Mouse (Mus musculus): ENCODE data around the gene Ccpg1. TPM values are rescaled to one million over a fixed set of nuclear protein-coding genes. Genes with fewer than 3 reads are reported as not detected.
A peak's percentile ranks its signal among the peaks of the same experiment; 100 is the strongest.

Gene Ccpg1
- polyA plus RNA-seq, 1 experiment from 2014 or later, result 52.3 TPM

DNA sequence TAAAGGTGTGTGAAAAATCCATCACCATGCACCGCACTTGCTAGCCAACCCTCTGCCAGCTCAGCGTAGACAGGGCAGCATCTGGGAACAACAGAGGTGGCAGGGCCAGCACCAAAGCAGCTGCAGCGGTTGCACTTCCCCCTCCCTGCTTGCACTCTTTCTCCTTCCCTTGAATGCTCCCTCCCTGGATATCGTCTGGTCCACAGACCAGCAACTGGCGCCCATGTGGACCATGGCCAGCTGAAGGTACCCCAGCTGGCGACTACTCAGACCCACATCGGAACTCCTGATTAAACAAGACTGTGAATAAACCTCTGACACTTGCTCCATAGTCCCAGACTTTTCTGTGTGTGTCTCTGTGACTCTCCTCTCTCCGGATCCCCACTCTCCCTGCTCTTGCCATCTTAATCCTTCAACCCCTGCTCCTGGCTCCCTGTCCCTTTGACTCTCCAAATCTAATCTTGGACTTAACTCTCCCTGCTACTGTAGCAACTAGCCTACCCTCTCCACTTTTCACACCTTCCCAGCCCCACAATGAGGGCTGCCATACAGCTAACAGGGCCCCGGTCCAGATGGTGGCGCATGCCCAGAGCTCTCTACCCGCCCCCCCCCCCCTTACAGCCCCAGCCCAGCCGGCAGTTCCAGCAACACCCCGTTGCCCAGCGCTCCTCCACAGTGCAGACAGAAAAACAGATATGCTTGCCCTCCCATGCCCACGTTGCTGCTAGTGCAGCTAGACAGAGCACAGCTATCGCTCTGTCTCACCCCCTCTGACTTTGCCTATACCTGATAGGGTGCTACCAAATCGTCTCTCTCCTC is 40.8 kb downstream of the Ccpg1 start:
- Histone ChIP-seq H3K27ac (ENCODE audit: low read length) (no peak overlapping the region), H3K27me3 (ENCODE audit: control insufficient read depth, insufficient read depth, low read depth, low read length) (no peaks in the 10 kb centered on the region), H3K9me3 (replicated peaks; ENCODE audit: control insufficient read depth, low read length, poor library complexity, severe bottlenecking) (no peaks in the 10 kb centered on the region), H3K36me3 (ENCODE audit: control insufficient read depth, insufficient read depth, low read length) (peaks cover 9% of the 10 kb centered on the region; the same call in 1 of the 2 replicates), H3K4me3 (ENCODE audit: low read depth, low read length) (no peak overlapping the region), H3K4me1 (ENCODE audit: control insufficient read depth, insufficient read depth, low read length) (no peaks in the 10 kb centered on the region), H3K4me2 (ENCODE audit: low read length) (no peak overlapping the region; the same call in 1 of the 2 replicates), H3K9ac (ENCODE audit: low read depth, low read length) (no peak overlapping the region)
- peak; percentile 62 for ATAC-seq
- 18% methylated on average over 17 of the region's 17 CpGs for WGBS

DNA sequence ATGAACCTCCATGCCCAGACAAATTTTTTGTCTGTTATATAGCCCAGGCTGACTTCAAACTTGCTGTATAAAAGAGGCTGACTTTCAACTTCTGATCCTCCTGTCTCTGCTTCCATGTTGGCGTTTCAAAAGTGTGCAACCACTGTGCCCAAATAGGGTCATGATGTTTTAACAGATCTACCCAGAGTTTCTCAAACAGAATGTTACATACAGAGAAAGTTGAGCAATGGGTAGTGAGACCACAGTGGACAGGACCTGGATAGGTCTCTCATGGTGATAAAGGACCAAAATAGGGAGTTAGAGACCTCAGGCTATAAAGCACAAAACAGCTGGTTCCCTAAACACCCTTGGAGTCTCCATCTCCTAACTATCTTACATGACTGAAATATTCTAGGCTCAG is 45.2 kb downstream of the Ccpg1 start:
- ATAC-seq, result no peak
- 92% methylated on average over 1 of the region's 1 CpGs for WGBS
- no peaks in the 10 kb centered on the region for H3K9me3 ChIP-seq (replicated peaks; ENCODE audit: control insufficient read depth, low read length, poor library complexity, severe bottlenecking)

DNA sequence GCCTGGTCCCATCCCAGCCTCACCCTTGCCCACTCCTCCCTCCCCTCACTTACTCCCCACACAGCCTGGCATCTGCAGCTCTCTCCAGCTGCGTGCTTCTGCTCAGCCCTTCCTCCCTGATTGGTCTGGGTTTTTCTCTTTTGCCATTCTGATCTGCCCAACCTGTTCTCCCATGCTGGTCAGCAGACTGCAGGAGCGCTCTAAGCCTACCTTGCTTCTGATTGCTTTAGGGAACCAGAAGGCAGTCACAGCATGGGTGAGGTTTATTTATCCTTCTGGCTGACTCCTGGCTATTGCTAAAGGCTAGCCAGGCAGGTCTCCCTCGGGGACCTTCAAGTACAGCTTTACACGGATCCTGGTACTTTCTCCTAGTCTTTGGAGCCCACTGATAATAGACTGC is 46.2 kb downstream of the Ccpg1 start:
- WGBS, result 77% methylated on average over 4 of the region's 4 CpGs

More for the DNA sequence above, 45.2 kb downstream of the Ccpg1 start:
- no peak overlapping the region for H3K4me2 ChIP-seq (ENCODE audit: low read length)
- H3K4me1 ChIP-seq (ENCODE audit: control insufficient read depth, insufficient read depth, low read length), result no peaks in the 10 kb centered on the region
- peaks cover 12% of the 10 kb centered on the region for H3K36me3 ChIP-seq (ENCODE audit: control insufficient read depth, insufficient read depth, low read length)
- no peak overlapping the region for H3K9ac ChIP-seq (ENCODE audit: low read depth, low read length)
- no peak overlapping the region for H3K4me3 ChIP-seq (ENCODE audit: low read depth, low read length)
- no peaks in the 10 kb centered on the region for H3K27me3 ChIP-seq (ENCODE audit: control insufficient read depth, insufficient read depth, low read depth, low read length)
- H3K27ac ChIP-seq (ENCODE audit: low read length), result no peak overlapping the region

DNA sequence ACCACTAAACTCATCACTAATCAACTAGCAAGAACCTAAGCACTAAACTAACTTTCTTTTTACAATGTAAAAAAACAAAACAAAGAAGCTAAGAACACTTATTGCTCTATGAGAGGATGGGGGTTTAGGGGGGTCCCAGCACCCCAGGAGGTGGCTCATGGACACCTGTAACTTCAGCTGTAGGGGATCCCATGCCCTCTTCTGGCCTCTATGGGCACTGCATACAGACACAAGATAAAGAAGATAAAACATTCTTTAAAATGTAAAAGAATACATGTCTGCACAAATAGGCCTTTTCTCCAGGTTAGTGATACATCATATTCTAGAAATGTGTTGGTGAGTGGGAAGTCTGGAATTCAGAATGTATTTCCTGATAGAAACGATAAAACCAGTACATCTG is 48.2 kb downstream of the Ccpg1 start:
- H3K27ac ChIP-seq (ENCODE audit: low read length), result no peak overlapping the region
- ATAC-seq, result no peak
- no peaks in the 10 kb centered on the region for H3K27me3 ChIP-seq (ENCODE audit: control insufficient read depth, insufficient read depth, low read depth, low read length)
- H3K4me2 ChIP-seq (ENCODE audit: low read length), result no peak overlapping the region
- H3K36me3 ChIP-seq (ENCODE audit: control insufficient read depth, insufficient read depth, low read length), result peaks cover 12% of the 10 kb centered on the region
- no peak overlapping the region for H3K4me3 ChIP-seq (ENCODE audit: low read depth, low read length)
- 97% methylated on average over 1 of the region's 1 CpGs for WGBS
- peaks cover 1% of the 10 kb centered on the region for H3K4me1 ChIP-seq (ENCODE audit: control insufficient read depth, insufficient read depth, low read length)
- no peak overlapping the region for H3K9ac ChIP-seq (ENCODE audit: low read depth, low read length)
- H3K9me3 ChIP-seq (replicated peaks; ENCODE audit: control insufficient read depth, low read length, poor library complexity, severe bottlenecking), result no peaks in the 10 kb centered on the region

More for the DNA sequence above, 46.2 kb downstream of the Ccpg1 start:
- Histone ChIP-seq H3K36me3 (ENCODE audit: control insufficient read depth, insufficient read depth, low read length) (peaks cover 12% of the 10 kb centered on the region), H3K9ac (ENCODE audit: low read depth, low read length) (no peak overlapping the region), H3K27me3 (ENCODE audit: control insufficient read depth, insufficient read depth, low read depth, low read length) (no peaks in the 10 kb centered on the region), H3K4me1 (ENCODE audit: control insufficient read depth, insufficient read depth, low read length) (no peaks in the 10 kb centered on the region), H3K4me2 (ENCODE audit: low read length) (no peak overlapping the region), H3K27ac (ENCODE audit: low read length) (no peak overlapping the region), H3K9me3 (replicated peaks; ENCODE audit: control insufficient read depth, low read length, poor library complexity, severe bottlenecking) (no peaks in the 10 kb centered on the region), H3K4me3 (ENCODE audit: low read depth, low read length) (no peak overlapping the region)
- no peak for ATAC-seq

DNA sequence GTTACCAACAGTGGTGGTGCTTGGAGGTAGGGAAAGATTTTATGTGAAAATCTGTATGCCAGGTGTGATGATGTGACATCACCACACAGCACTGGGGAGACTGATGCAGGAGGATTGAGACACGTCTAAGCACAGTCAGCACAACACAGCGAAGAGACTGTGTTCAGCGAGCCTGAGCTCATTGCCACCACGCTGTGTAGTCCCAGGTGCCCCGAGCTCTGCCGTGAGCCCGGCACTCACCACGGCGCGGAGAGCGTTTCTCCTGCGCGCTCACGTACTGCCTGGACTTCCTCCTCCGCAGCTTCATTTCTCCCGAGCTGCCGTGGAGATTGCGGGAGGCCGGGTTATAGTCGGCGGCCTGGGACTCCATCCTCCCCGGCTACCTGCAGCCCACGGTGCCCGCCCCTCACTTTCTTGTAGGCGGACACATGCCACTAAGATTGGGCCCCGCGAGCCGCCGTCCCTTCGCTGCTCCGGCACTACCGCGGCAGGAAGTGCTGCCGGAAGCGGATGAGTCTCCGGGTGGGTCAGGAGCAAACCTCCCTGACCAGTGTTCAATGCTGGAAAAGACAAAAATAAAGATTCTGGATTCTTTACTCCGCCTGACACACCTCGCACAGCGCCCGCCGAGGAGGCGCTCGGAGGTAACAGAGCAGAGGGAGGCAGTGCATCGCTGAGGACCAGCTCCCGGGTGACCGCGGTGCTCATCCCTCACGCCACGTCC is 54.2 kb downstream of the Ccpg1 start:
- under 1% methylated on average over 49 of the region's 49 CpGs for WGBS
- H3K36me3 ChIP-seq (ENCODE audit: control insufficient read depth, insufficient read depth, low read length), result no peaks in the 10 kb centered on the region

DNA sequence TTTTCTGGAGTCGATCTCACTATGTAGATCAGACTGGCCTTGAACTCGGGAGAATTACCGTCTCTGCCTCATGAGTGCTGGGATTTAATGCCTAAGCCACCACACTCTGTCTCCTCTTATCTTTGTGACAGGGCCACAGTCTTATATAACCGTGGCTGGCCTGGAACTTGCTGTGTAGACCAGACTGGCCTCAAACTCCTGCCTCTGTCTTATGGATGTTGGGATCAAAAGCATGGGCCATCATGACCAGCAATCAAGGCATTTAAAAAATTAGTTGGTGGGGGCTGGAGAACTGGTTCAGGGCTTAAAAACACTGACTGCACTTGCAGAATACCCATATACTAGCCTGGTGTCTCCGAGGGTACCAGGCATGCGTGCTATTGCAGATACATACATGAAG is 54.9 kb downstream of the Ccpg1 start, which contains the start of gene Pigb:
Pigb (minus strand) TSS at position 299 of the 400 bp plus-strand sequence.
- no peak for ATAC-seq
- Histone ChIP-seq H3K27ac (ENCODE audit: low read length) (peak within 1 kb of the TSS; percentile 87), H3K9me3 (replicated peaks; ENCODE audit: control insufficient read depth, low read length, poor library complexity, severe bottlenecking) (no peaks in the 10 kb centered on the region), H3K36me3 (ENCODE audit: control insufficient read depth, insufficient read depth, low read length) (no peaks in the 10 kb centered on the region), H3K4me2 (ENCODE audit: low read length) (peak within 1 kb of the TSS; percentile 85), H3K9ac (ENCODE audit: low read depth, low read length) (peak within 1 kb of the TSS; percentile 76), H3K4me3 (ENCODE audit: low read depth, low read length) (peak within 1 kb of the TSS; percentile 64), H3K27me3 (ENCODE audit: control insufficient read depth, insufficient read depth, low read depth, low read length) (no peaks in the 10 kb centered on the region), H3K4me1 (ENCODE audit: control insufficient read depth, insufficient read depth, low read length) (peaks cover 17% of the 10 kb centered on the region)
- WGBS, result 30% methylated on average over 6 of the region's 6 CpGs

More for the DNA sequence above, 54.2 kb downstream of the Ccpg1 start:
- peak overlapping the region; percentile 87 for H3K27ac ChIP-seq (ENCODE audit: low read length)
- H3K4me1 ChIP-seq (ENCODE audit: control insufficient read depth, insufficient read depth, low read length), result peaks cover 16% of the 10 kb centered on the region
- H3K4me3 ChIP-seq (ENCODE audit: low read depth, low read length), result peak overlapping the region; percentile 64
- peak overlapping the region; percentile 85 for H3K4me2 ChIP-seq (ENCODE audit: low read length)
- H3K27me3 ChIP-seq (ENCODE audit: control insufficient read depth, insufficient read depth, low read depth, low read length), result no peaks in the 10 kb centered on the region
- peak overlapping the region; percentile 76 for H3K9ac ChIP-seq (ENCODE audit: low read depth, low read length)
- ATAC-seq, result peak; percentile 94
- H3K9me3 ChIP-seq (replicated peaks; ENCODE audit: control insufficient read depth, low read length, poor library complexity, severe bottlenecking), result no peaks in the 10 kb centered on the region

DNA sequence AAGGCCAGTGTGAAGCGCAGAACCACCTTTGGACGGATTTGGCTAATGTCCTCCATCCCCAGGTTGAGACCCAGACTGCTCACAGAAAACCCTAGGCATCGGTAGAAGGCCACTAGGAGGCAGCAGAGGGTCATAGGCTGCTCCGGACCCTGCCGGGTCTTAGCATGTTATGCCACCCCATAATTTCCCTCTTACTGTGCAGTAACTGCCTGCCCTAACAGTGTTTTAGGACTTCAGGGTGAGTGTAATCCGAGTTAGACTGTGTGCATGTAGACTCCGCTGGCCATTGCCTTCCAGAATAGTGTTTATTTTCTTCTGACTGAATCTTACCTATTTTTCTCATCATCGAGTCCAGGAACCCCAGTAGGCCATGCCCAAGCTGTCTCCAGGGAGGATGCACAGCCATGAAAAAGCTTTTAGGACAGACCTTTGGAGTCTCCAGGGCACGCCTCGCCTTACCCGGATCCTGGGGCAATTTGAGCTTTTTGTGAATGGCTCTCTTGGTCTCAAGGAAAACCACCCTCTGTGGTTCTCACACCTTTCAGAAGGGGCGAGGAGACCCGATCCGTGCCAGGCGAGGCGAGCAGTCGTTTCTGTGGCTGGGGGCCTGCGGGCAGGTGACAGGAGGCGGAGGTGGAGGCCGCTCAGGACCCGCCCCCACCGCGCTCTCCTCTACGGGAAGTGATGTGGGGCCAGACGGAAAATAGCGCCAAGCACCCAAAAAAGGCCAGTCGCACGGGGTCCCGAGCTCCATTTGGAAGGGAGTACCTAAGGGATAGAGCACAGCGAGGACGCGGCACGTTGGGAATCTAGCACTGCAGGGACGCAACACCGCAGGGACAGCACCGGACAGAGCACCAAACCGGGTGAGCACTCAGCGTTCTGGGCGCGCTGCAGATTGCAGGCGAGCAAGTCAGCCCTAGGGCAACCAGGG is 59.2 kb downstream of the Ccpg1 start, which contains the start of gene Rab27a:
Rab27a (plus strand) TSS at position 709 of the 934 bp plus-strand sequence.
- Histone ChIP-seq H3K27ac (ENCODE audit: low read length) (no peak within 1 kb of the TSS), H3K4me2 (ENCODE audit: low read length) (peak within 1 kb of the TSS; percentile 80), H3K4me1 (ENCODE audit: control insufficient read depth, insufficient read depth, low read length) (peaks cover 10% of the 10 kb centered on the region), H3K36me3 (ENCODE audit: control insufficient read depth, insufficient read depth, low read length) (no peaks in the 10 kb centered on the region), H3K4me3 (ENCODE audit: low read depth, low read length) (peak within 1 kb of the TSS; percentile 49), H3K9ac (ENCODE audit: low read depth, low read length) (peak within 1 kb of the TSS; percentile 67), H3K9me3 (replicated peaks; ENCODE audit: control insufficient read depth, low read length, poor library complexity, severe bottlenecking) (no peaks in the 10 kb centered on the region), H3K27me3 (ENCODE audit: control insufficient read depth, insufficient read depth, low read depth, low read length) (no peaks in the 10 kb centered on the region)
- WGBS, result under 1% methylated on average over 41 of the region's 41 CpGs
- peak; percentile 79 for ATAC-seq

DNA sequence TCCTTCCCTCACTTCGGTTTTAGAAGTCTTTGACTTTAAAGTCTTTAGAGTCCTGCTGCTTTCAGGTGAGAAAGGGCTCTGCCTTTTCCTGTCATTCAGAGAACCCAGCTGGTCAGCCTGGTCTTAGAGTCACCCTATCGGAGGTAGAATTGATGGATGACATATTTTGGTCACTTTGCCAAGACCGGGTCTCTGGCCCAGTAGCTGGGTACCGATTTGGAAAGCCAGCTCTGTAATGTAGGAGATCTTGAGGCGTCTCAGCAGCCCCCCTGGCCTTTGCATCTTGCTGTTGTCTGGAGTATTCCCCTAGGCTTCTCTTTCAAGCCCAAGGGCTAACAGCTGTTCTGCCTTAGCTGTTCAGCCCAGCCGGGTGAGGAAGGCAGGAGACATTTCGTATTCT is 60.0 kb downstream of the Ccpg1 start:
- H3K27me3 ChIP-seq (ENCODE audit: control insufficient read depth, insufficient read depth, low read depth, low read length), result no peaks in the 10 kb centered on the region
- peaks cover 12% of the 10 kb centered on the region for H3K4me1 ChIP-seq (ENCODE audit: control insufficient read depth, insufficient read depth, low read length)
- H3K4me2 ChIP-seq (ENCODE audit: low read length), result peak overlapping the region; percentile 80
- peak overlapping the region; percentile 67 for H3K9ac ChIP-seq (ENCODE audit: low read depth, low read length)
- H3K9me3 ChIP-seq (replicated peaks; ENCODE audit: control insufficient read depth, low read length, poor library complexity, severe bottlenecking), result no peaks in the 10 kb centered on the region
- 10% methylated on average over 7 of the region's 7 CpGs for WGBS
- no peak overlapping the region for H3K27ac ChIP-seq (ENCODE audit: low read length)
- peak overlapping the region; percentile 49 for H3K4me3 ChIP-seq (ENCODE audit: low read depth, low read length)
- no peaks in the 10 kb centered on the region for H3K36me3 ChIP-seq (ENCODE audit: control insufficient read depth, insufficient read depth, low read length)
- no peak for ATAC-seq
